Mouse (Mus musculus): ENCODE measurements around the gene Ssu72. TPM values are rescaled to one million over a fixed set of nuclear protein-coding genes. Genes with fewer than 3 reads are reported as not detected.
"Not testable (repeated sequence)": the region's sequence is repeated elsewhere in the genome, so short reads cannot be mapped to it uniquely, and the experiment has no call there.

Gene Ssu72
- total RNA-seq, 4 experiments from 2014 or later: 37.8 to 42.0 (median 38.2) TPM

DNA sequence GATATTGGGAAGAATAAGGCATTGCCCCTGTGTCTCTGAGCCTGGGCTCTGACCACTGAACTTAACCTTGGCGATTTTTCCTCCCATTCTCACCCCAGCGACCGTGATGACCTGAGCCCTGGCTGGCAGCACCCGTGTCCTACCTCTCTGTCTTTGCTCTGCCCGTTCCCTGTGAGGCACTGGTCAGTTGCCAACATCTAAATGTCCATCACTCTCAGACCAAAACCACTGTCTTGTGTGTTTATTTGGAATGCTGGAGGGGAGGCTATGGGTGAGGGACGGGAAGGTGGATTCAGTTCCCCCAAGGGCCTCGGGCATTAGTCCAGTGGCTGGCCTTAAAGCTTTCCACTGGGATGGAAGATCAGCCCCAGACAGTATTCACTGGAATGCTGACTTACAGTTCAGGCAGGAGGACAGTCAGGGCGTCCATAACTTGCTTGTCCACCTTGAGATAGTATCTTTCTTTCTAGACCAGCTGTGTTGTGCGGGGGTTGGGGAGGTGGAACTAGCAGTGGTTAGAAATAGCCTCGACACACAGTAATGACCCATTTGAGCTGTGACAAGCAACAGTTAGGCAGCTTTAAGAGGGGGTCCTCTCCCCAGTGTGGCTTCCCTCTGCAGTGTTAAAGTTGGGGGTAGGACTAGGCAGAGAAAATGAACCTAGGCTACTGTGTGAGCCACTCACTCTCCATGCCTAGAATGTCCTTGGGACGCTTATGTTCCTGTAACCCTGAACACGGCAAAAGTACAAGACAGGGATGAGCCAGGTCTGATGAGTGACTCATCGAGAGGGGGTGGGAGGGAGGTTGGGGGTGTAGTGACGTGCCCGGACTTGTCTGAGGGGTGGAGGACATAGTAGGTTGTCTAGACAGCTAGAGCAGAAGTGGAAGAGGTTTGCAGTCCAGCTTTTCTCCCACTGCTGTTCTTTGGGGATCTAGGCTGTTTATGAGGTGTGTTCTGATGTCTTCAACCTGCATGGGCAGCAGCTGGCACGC, 8.0 kb upstream of the Ssu72 start:
- DNase-seq (ENCODE audit: low spot score in 2 of 2): no peak

GRCm38 (mm10) chr4:155700425-155700824, 4.2 kb upstream of the Ssu72 start:
- no peak for DNase-seq (ENCODE audit: low spot score in 2 of 2)

DNA sequence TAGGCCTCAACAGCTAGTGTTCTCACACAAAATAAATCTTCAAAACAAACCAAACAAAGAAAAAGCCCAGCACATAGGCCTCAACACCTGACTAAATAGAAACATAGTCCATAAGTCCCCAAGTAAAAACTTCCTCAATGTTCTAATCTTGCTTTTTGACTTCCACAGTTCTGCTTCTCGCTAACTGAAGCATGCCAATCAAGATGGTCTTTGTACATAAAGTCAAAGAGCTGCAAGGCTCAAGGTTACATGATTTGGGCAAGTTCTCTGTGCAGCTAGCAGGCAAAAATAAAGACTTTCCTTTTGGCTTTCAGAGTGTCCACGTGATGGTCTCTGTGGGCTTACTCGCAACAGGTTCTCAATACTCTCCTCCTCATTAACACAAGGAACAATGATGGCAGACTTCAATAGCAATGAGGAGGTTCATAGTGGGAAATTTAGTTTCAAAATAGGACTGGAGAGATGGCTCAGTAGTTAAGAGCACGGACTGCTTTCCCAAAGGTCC, 1.1 kb upstream of the Ssu72 start:
- no peak for DNase-seq (ENCODE audit: low spot score in 2 of 2)

DNA sequence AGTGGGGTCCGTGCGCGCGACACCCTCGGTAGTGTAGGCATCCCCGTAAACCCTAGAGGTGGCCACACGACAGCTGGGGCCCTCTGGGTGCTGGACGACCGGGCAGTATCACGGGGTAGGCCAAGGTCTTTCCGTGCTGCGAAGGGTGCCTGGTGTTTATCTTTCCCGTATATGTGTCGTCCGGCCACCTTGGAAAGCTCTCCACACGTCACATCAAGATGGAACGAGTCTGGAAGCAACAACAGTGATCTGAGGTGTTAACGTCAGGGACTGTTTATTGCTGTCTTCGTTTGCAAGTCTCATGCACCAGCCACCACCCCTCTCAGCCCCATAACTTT, 961 bp downstream of the Ssu72 start:
- no peak for DNase-seq (ENCODE audit: low spot score in 2 of 2)

GRCm38 (mm10) chr4:155708582-155708981, 4.0 kb downstream of the Ssu72 start:
- DNase-seq (ENCODE audit: low spot score in 2 of 2): no peak

GRCm38 (mm10) chr4:155708988-155709387, 4.4 kb downstream of the Ssu72 start:
- no peak for DNase-seq (ENCODE audit: low spot score in 2 of 2)

DNA sequence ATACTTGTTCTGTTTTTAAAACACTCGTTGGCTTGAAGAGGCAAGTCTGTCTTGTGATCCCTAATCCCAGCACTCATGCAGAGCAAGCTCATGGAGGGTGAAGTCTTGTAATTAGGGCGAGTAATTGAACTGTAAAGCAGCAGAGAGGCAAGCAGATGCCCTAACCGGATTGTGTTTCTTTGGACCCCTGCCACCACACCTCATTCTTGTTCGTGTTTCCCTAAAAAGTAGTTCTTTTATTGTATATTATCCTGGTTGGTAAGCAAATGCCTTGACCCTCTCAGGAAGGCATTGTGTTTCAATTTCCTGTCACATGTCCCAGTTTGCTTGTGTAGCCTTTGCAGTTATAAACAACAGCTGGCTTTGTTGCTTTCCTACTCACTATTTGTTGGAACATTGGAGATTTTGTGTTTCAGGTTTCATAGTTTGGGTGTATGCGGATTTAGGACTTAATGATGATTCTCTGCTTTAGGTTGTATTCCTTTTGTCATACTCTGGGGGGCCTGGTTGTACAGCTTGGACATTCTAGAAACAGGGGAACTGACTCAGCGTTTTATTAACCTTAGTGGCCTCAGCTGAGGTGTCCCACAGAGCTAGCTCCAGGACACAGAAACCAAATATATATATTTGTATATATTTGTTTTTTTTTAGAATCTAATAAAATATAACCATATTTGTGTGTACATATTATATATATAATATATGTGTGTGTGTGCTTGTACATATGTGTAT, 6.1 kb downstream of the Ssu72 start:
- DNase-seq (ENCODE audit: low spot score in 2 of 2): no peak

- DNase-seq (ENCODE audit: low spot score in 2 of 2): no peak
Measured at GRCm38 (mm10) chr4:155721668-155722083, 17.1 kb downstream of the Ssu72 start.

GRCm38 (mm10) chr4:155727993-155728392, 23.4 kb downstream of the Ssu72 start:
- no peak for DNase-seq (ENCODE audit: low spot score in 2 of 2)

DNA sequence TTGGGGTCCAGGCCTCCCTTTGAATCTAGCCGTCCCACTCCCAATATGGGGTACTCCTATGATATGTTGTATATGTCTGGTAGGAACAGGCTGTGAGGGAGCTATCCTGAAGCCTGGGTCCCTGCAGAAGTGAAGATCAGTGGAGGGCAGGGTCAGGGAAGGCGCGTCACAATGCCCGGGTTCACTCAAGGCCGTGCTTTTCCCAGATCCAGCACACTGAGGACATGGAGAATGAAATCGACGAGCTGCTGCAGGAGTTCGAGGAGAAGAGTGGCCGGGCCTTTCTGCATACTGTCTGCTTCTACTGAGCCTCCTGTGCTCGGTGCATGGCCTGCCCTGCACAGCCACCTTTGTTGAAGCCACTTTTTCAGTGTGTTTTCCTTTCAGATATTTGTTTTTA, 28.7 kb downstream of the Ssu72 start:
- no peak for DNase-seq (ENCODE audit: low spot score in 2 of 2)

- DNase-seq (ENCODE audit: low spot score in 2 of 2): peak; percentile 77 to 82
Measured at GRCm38 (mm10) chr4:155734350-155734941, 29.8 kb downstream of the Ssu72 start, which contains the start of gene Tmem240. Gene Tmem240, plus strand, starts transcription at chr4:155734800.

DNA sequence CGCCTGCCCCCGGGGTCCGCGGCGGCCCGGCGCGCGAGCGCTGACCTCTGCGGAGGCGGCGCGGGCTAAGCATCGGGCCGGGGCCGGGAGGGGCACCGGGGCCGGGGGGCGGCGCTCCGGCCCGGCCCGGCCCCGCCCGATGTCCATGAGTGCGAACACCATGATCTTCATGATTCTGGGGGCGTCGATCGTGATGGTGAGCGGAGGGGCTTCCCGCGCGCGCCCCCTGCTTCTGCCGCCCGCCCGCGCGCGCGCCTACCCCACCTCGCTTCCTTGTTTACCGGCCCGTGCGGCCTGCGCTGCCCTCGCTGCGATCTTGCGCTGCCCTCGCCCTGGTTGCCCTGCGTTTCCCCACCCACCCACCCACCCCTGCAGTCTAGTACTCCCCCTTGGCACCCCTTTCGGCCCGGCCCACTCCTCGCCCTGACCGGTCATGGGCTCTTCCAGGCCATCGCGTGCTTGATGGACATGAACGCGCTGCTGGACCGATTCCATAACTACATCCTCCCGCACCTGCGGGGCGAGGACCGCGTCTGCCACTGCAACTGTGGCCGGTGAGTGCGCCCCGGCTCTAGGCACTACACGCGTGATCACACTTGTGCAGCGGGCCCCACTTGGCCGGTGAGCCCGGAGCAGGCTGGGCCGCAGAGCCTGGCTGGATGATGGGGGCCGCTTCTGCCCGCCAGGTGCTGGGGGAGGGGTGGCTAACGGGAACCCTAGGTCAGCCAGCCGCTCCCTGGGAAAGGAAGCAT, 30.5 kb downstream of the Ssu72 start:
- peak in 1 of 2 experiments; percentile 12 for DNase-seq (ENCODE audit: low spot score in 2 of 2)

GRCm38 (mm10) chr4:155735788-155736187, 31.2 kb downstream of the Ssu72 start:
- no peak for DNase-seq (ENCODE audit: low spot score in 2 of 2)

DNA sequence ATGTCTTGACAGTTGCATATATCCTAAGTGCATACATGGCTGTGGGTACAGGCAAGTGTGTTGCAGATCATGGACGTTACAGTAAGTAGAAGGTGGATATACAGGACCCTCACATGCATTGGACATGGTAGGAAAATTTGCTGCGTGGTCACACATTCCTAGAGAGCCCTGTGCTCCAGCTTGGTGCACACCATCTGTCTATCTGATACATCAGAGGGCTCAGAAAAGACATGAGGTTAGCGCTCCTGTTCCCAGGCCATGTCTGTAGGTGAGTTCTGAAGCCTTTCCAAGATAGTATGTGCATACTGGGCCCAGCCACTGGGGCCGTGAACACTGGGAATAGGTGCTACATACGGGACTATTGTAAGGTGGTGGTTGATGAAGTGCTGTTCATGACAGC, 31.8 kb downstream of the Ssu72 start:
- DNase-seq (ENCODE audit: low spot score in 2 of 2): no peak

DNA sequence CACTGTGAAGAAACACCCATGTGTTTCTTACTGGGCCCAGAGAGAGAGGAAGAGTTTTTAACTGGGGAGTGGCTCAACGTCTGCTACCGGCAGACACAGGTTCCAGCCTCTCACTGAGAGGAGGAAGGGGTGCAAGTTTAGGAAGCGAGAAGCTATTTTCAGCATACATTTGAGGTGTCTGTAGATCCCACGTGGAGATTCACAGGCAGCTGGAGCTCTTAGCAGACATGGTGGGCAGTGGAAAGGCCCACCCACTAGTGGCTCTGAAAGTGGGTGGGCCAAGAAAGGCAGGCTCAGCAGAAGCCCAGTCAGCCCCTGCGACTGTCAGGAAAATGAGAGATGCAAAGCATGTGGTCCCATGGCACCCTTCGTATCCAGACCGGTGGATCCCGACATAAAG, 33.7 kb downstream of the Ssu72 start:
- no peak for DNase-seq (ENCODE audit: low spot score in 2 of 2)

DNA sequence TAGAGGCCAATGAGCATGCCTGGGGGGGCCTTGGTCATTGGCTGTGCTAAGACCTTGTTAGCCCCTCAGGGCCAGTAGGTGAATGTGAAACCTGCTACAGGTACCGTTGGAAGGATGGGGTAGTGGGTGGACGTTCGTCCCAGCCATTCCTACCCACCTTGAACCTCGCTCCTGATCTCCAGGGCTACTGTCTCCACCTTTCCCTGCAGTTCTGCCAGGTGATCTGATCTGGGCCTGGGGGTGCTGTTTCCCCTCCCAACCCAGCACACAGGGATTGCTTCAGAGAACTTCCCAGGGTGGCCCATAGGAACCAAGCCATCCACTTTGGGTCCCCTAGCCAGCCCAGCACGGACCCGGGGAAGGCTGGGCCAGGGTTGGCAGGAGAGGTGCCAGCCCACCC, 34.6 kb downstream of the Ssu72 start:
- DNase-seq (ENCODE audit: low spot score in 2 of 2): no peak

GRCm38 (mm10) chr4:155739741-155740636, 35.4 kb downstream of the Ssu72 start:
- peak in 1 of 2 experiments; percentile 14 for DNase-seq (ENCODE audit: low spot score in 2 of 2)

- DNase-seq (ENCODE audit: low spot score in 2 of 2): not testable (repeated sequence)
Measured at GRCm38 (mm10) chr4:155740681-155741080, 36.1 kb downstream of the Ssu72 start.

GRCm38 (mm10) chr4:155742684-155743083, 38.1 kb downstream of the Ssu72 start:
- DNase-seq (ENCODE audit: low spot score in 2 of 2): no peak

GRCm38 (mm10) chr4:155744474-155744873, 39.9 kb downstream of the Ssu72 start:
- DNase-seq (ENCODE audit: low spot score in 2 of 2): no peak
